Mouse (Mus musculus) midbrain, embryonic 15.5 days (tissue): ENCODE data around the gene Car9. TPM values are rescaled to one million over a fixed set of nuclear protein-coding genes. Genes with fewer than 3 reads are reported as not detected.
A peak's percentile ranks its signal among the peaks of the same experiment; 100 is the strongest.

Experiments
- ATAC-seq: fragments of 200-750 bp; cut with Nextera tagmentation; replicated peaks from 2 replicates; pipeline ENCODE4 v1.8.0; 2017; ENCODE audit warnings: moderate TSS enrichment
- H3K27ac ChIP-seq: fragments of 300-500 bp; sonication (generic); 2 replicates; pipeline ENCODE4 v1.5.1; 2015; ENCODE audit warnings: mild to moderate bottlenecking, inconsistent platforms
- H3K27me3 ChIP-seq: fragments of 300-500 bp; sonication (generic); replicated peaks from 2 replicates; pipeline ENCODE4 v1.6.1; 2015; ENCODE audit warnings: inconsistent platforms
- H3K36me3 ChIP-seq: fragments of 300-500 bp; sonication (generic); replicated peaks from 2 replicates; pipeline ENCODE4 v1.6.1; 2015; ENCODE audit warnings: inconsistent platforms
- H3K4me1 ChIP-seq: fragments of 300-500 bp; sonication (generic); 2 replicates; pipeline ENCODE4 v1.6.1; 2015; ENCODE audit warnings: inconsistent platforms
- H3K4me2 ChIP-seq: fragments of 300-500 bp; sonication (generic); 2 replicates; pipeline ENCODE4 v1.6.1; 2015; ENCODE audit warnings: inconsistent platforms, mild to moderate bottlenecking, moderate library complexity
- H3K4me3 ChIP-seq: fragments of 300-500 bp; sonication (generic); 2 replicates; pipeline ENCODE4 v1.5.1; 2015; ENCODE audit warnings: mild to moderate bottlenecking, inconsistent platforms
- H3K9ac ChIP-seq: fragments of 300-500 bp; sonication (generic); 2 replicates; pipeline ENCODE4 v1.6.1; 2015; ENCODE audit warnings: mild to moderate bottlenecking, inconsistent platforms
- H3K9me3 ChIP-seq: fragments of 300-500 bp; sonication (generic); 2 replicates; pipeline ENCODE4 v1.6.1; 2016; ENCODE audit warnings: inconsistent platforms
- WGBS: fragments of 180-500 bp; shearing (Covaris S2); methylation state at CpG from one replicate; pipeline ENCODE4 v1.1.7; 2015; ENCODE audit warnings: mixed read lengths; 5-methylcytosine and 5-hydroxymethylcytosine counted together
- polyA plus RNA-seq: library from polyadenylated mRNA; unstranded; fragments of >200 nt; fragmentation: Nextera tagmentation; extraction: Ambion mirVana; gene quantifications from 2 replicates; pipeline ENCODE4 v1.2.1, GENCODE M21; 2015

Car9 gene
- polyA plus RNA-seq, 1 experiment from 2014 or later = 0.32 TPM

GRCm38 (mm10) chr4:43560976-43561375 lies 54.2 kb downstream of the Car9 start:
- ATAC-seq = no peak
- 49% methylated on average over 2 of the region's 2 CpGs for WGBS
- Histone ChIP-seq H3K27ac (no peak overlapping the region), H3K27me3 (no peaks in the 10 kb centered on the region), H3K4me1 (peaks cover 44% of the 10 kb centered on the region), H3K4me2 (peak overlapping the region; percentile 93), H3K9ac (peak overlapping the region; percentile 93), H3K9me3 (no peaks in the 10 kb centered on the region), H3K4me3 (peak overlapping the region; percentile 90), H3K36me3 (peaks cover 15% of the 10 kb centered on the region)

GRCm38 (mm10) chr4:43561436-43561996 lies 54.8 kb downstream of the Car9 start:
- ATAC-seq = peak; percentile 53; the same call in 1 of the 2 replicates
- peaks cover 44% of the 10 kb centered on the region for H3K4me1 ChIP-seq
- 2% methylated on average over 16 of the region's 16 CpGs for WGBS

GRCm38 (mm10) chr4:43561997-43562768 lies 55.4 kb downstream of the Car9 start, which contains the start of the genes Creb3 and Tln1:
TSS of gene Creb3 (plus strand) at chr4:43562332.
TSS of gene Tln1 (minus strand) at chr4:43562691.
- Histone ChIP-seq H3K27me3 (no peaks in the 10 kb centered on the region), H3K9ac (peak within 1 kb of the TSS; percentile 93), H3K9me3 (no peaks in the 10 kb centered on the region), H3K27ac (peak within 1 kb of the TSS; percentile 97), H3K4me1 (peaks cover 44% of the 10 kb centered on the region), H3K36me3 (peaks cover 25% of the 10 kb centered on the region), H3K4me3 (peak within 1 kb of the TSS; percentile 90), H3K4me2 (peak within 1 kb of the TSS; percentile 93)
- ATAC-seq = peak; percentile 96
- under 1% methylated on average over 62 of the region's 62 CpGs for WGBS

More at GRCm38 (mm10) chr4:43561436-43561996, 54.8 kb downstream of the Car9 start:
- Histone ChIP-seq H3K4me3 (peak overlapping the region; percentile 90), H3K4me2 (peak overlapping the region; percentile 93), H3K27me3 (no peaks in the 10 kb centered on the region), H3K9me3 (no peaks in the 10 kb centered on the region), H3K36me3 (peaks cover 19% of the 10 kb centered on the region), H3K9ac (peak overlapping the region; percentile 93), H3K27ac (peak overlapping the region; percentile 97)

GRCm38 (mm10) chr4:43562769-43563600 lies 56.2 kb downstream of the Car9 start:
- Histone ChIP-seq H3K4me2 (peak overlapping the region; percentile 93), H3K27ac (peak overlapping the region; percentile 97), H3K27me3 (no peaks in the 10 kb centered on the region), H3K36me3 (peaks cover 33% of the 10 kb centered on the region), H3K4me1 (peaks cover 44% of the 10 kb centered on the region), H3K4me3 (peak overlapping the region; percentile 90), H3K9me3 (no peaks in the 10 kb centered on the region), H3K9ac (peak overlapping the region; percentile 93)
- WGBS = 7% methylated on average over 22 of the region's 22 CpGs
- ATAC-seq = peak; percentile 43

Other genes starting within 250 kb of the Car9 start
- 0.46 and 0.89 TPM in 2 replicates for gene Atp8b5, start 239.8 kb upstream of the Car9 start, polyA plus RNA-seq
- gene Rusc2, start 125.0 kb upstream of the Car9 start, polyA plus RNA-seq = 104 and 107 TPM in 2 replicates
- gene Fam166b, start 77.8 kb upstream of the Car9 start, polyA plus RNA-seq = 0.52 and 1.7 TPM in 2 replicates
- 16.7 and 17.1 TPM in 2 replicates for gene Tesk1, start 65.0 kb upstream of the Car9 start, polyA plus RNA-seq
- 6.0 and 6.6 TPM in 2 replicates for gene Cd72, start 52.3 kb upstream of the Car9 start, polyA plus RNA-seq
- not detected in 2 replicates for gene Sit1, start 23.2 kb upstream of the Car9 start, polyA plus RNA-seq
- 81.4 and 82.8 TPM in 2 replicates for gene Ccdc107, start 14.1 kb upstream of the Car9 start, polyA plus RNA-seq
- gene Arhgef39, start 7.3 kb upstream of the Car9 start, polyA plus RNA-seq = 6.2 and 7.0 TPM in 2 replicates
- 9.8 and 10.7 TPM in 2 replicates for gene Tpm2, start 16.8 kb downstream of the Car9 start, polyA plus RNA-seq
- 82.7 and 94.0 TPM in 2 replicates for gene Creb3, start 55.4 kb downstream of the Car9 start, polyA plus RNA-seq
- gene Tln1, start 55.7 kb downstream of the Car9 start, polyA plus RNA-seq = 58.8 and 61.0 TPM in 2 replicates
- 24.8 and 25.7 TPM in 2 replicates for gene Rgp1, start 71.7 kb downstream of the Car9 start, polyA plus RNA-seq
- gene Gba2, start 71.9 kb downstream of the Car9 start, polyA plus RNA-seq = 67.9 and 71.0 TPM in 2 replicates
- 1.3 and 1.9 TPM in 2 replicates for gene Msmp, start 77.5 kb downstream of the Car9 start, polyA plus RNA-seq
- gene Npr2, start 125.0 kb downstream of the Car9 start, polyA plus RNA-seq = 12.8 and 16.0 TPM in 2 replicates
- gene Spag8, start 146.6 kb downstream of the Car9 start, polyA plus RNA-seq = 7.7 and 8.9 TPM in 2 replicates
- gene Hint2, start 149.5 kb downstream of the Car9 start, polyA plus RNA-seq = 64.9 and 65.5 TPM in 2 replicates
- gene Tmem8b, start 162.0 kb downstream of the Car9 start, polyA plus RNA-seq = 15.7 and 17.7 TPM in 2 replicates
- 1.3 and 1.6 TPM in 2 replicates for gene Fam221b, start 162.2 kb downstream of the Car9 start, polyA plus RNA-seq
- gene Olfr70, start 193.8 kb downstream of the Car9 start, polyA plus RNA-seq = not detected in 2 replicates
- gene Olfr71, start 203.3 kb downstream of the Car9 start, polyA plus RNA-seq = 0.13 TPM in 1 of 2 replicates, not detected in the other
- 0.50 and 0.61 TPM in 2 replicates for gene Hrct1, start 220.2 kb downstream of the Car9 start, polyA plus RNA-seq
- gene Spaar, start 223.1 kb downstream of the Car9 start, polyA plus RNA-seq = 0.06 TPM in 1 of 2 replicates, not detected in the other